Mouse (Mus musculus) intestine, postnatal 0 days (tissue): ENCODE results near the gene Sv2c. TPM values are rescaled to one million over a fixed set of nuclear protein-coding genes. Genes with fewer than 3 reads are reported as not detected.

Experiments
- ATAC-seq: fragments of 200-750 bp; cut with Nextera tagmentation; 2 replicates; pipeline ENCODE4 v1.8.0; 2017; ENCODE audit warnings: mild to moderate bottlenecking, moderate TSS enrichment, moderate library complexity
- H3K27ac ChIP-seq: fragments of 300-500 bp; sonication (generic); 2 replicates; pipeline ENCODE4 v1.5.1; 2014; ENCODE audit warnings: mild to moderate bottlenecking, low read depth, low read length, moderate library complexity
- H3K27me3 ChIP-seq: fragments of 300-500 bp; sonication (generic); replicated peaks from 2 replicates; pipeline ENCODE4 v1.6.1; 2014; ENCODE audit warnings: low read length, mixed read lengths; ENCODE audit not compliant: control insufficient read depth, insufficient read depth
- H3K36me3 ChIP-seq: fragments of 300-500 bp; sonication (generic); 2 replicates; pipeline ENCODE4 v1.6.1; 2014; ENCODE audit warnings: mild to moderate bottlenecking, moderate library complexity; ENCODE audit not compliant: control insufficient read depth, insufficient read depth
- H3K4me1 ChIP-seq: fragments of 300-500 bp; sonication (generic); replicated peaks from 2 replicates; pipeline ENCODE4 v1.6.1; 2014; ENCODE audit warnings: antibody characterized with exemption, low read length, mixed read lengths; ENCODE audit not compliant: control insufficient read depth, insufficient read depth
- H3K4me2 ChIP-seq: fragments of 300-500 bp; sonication (generic); replicated peaks from 2 replicates; pipeline ENCODE4 v1.6.1; 2014; ENCODE audit warnings: low read depth, mild to moderate bottlenecking, moderate library complexity
- H3K4me3 ChIP-seq: fragments of 300-500 bp; sonication (generic); 2 replicates; pipeline ENCODE4 v1.5.1; 2014; ENCODE audit warnings: low read depth, low read length
- H3K9ac ChIP-seq: fragments of 300-500 bp; sonication (generic); 2 replicates; pipeline ENCODE4 v1.6.1; 2014; ENCODE audit warnings: mild to moderate bottlenecking, low read depth, low read length
- H3K9me3 ChIP-seq: fragments of 300-500 bp; sonication (generic); 2 replicates; pipeline ENCODE4 v1.6.1; 2016; ENCODE audit warnings: mixed run types; ENCODE audit not compliant: control insufficient read depth
- CTCF ChIP-seq: sonication (generic); IDR thresholded peaks from 2 replicates; pipeline ENCODE4 v1.5.1; 2016; ENCODE audit warnings: low read depth, mild to moderate bottlenecking, control low read depth, antibody characterized with exemption, moderate library complexity
- WGBS: fragments of 180-500 bp; shearing (Covaris S2); extraction: QIAGEN DNeasy Blood & Tissue Kit; methylation state at CpG from one replicate; pipeline ENCODE4 v1.1.7; 2014; 5-methylcytosine and 5-hydroxymethylcytosine counted together
- polyA plus RNA-seq: library from polyadenylated mRNA; unstranded; fragments of >200 nt; fragmentation: Nextera tagmentation; extraction: Ambion mirVana; gene quantifications from 2 replicates; pipeline ENCODE4 v1.2.1, GENCODE M21; 2015

Gene Sv2c
- polyA plus RNA-seq, 1 experiment from 2014 or later: 1.3 TPM

GRCm38 (mm10) chr13:96166593-96166992 lies 34.2 kb upstream of the Sv2c start:
- Histone ChIP-seq H3K27ac (no peak overlapping the region), H3K9me3 (no peaks in the 10 kb centered on the region), H3K4me1 (no peaks in the 10 kb centered on the region), H3K4me3 (no peak overlapping the region), H3K4me2 (no peak overlapping the region), H3K27me3 (no peaks in the 10 kb centered on the region), H3K9ac (no peak overlapping the region), H3K36me3 (no peaks in the 10 kb centered on the region)
- WGBS: 64% methylated on average over 2 of the region's 2 CpGs
- no peak for ATAC-seq
- TF ChIP-seq CTCF: no peak

- Histone ChIP-seq H3K4me2 (peak overlapping the region; percentile 66), H3K27ac (no peak overlapping the region), H3K9ac (no peak overlapping the region), H3K9me3 (no peaks in the 10 kb centered on the region), H3K4me1 (no peaks in the 10 kb centered on the region), H3K36me3 (no peaks in the 10 kb centered on the region), H3K27me3 (peaks cover 66% of the 10 kb centered on the region), H3K4me3 (peak overlapping the region; percentile 33; the same call in 1 of the 2 replicates)
- no peak for TF ChIP-seq CTCF
- 4% methylated on average over 28 of the region's 28 CpGs for WGBS
- ATAC-seq: no peak
Measured at GRCm38 (mm10) chr13:96133363-96134100, 1.2 kb upstream of the Sv2c start.

GRCm38 (mm10) chr13:96132833-96133232 lies 456 bp upstream of the Sv2c start:
- Histone ChIP-seq H3K36me3 (no peaks in the 10 kb centered on the region), H3K27me3 (peaks cover 66% of the 10 kb centered on the region), H3K27ac (no peak overlapping the region), H3K4me1 (no peaks in the 10 kb centered on the region), H3K4me2 (peak overlapping the region; percentile 66), H3K4me3 (peak overlapping the region; percentile 33), H3K9me3 (no peaks in the 10 kb centered on the region), H3K9ac (no peak overlapping the region)
- under 1% methylated on average over 15 of the region's 15 CpGs for WGBS
- no peak for ATAC-seq
- TF ChIP-seq CTCF: no peak

- H3K27me3 ChIP-seq: peaks cover 66% of the 10 kb centered on the region
- no peaks in the 10 kb centered on the region for H3K36me3 ChIP-seq
- no peak for ATAC-seq
- no peak overlapping the region for H3K9ac ChIP-seq
- H3K4me2 ChIP-seq: peak overlapping the region; percentile 66
- H3K27ac ChIP-seq: no peak overlapping the region
- peak overlapping the region; percentile 33 for H3K4me3 ChIP-seq
- 1% methylated on average over 19 of the region's 19 CpGs for WGBS
- no peak for TF ChIP-seq CTCF
- no peaks in the 10 kb centered on the region for H3K9me3 ChIP-seq
- no peaks in the 10 kb centered on the region for H3K4me1 ChIP-seq
Measured at GRCm38 (mm10) chr13:96131911-96132310, 466 bp downstream of the Sv2c start.

- Histone ChIP-seq H3K4me3 (peak overlapping the region; percentile 25), H3K27me3 (peaks cover 62% of the 10 kb centered on the region), H3K4me1 (no peaks in the 10 kb centered on the region), H3K9ac (no peak overlapping the region), H3K4me2 (peak overlapping the region; percentile 66), H3K36me3 (no peaks in the 10 kb centered on the region), H3K27ac (no peak overlapping the region), H3K9me3 (no peaks in the 10 kb centered on the region)
- 1% methylated on average over 25 of the region's 30 CpGs for WGBS
- no peak for ATAC-seq
- TF ChIP-seq CTCF: no peak
Measured at GRCm38 (mm10) chr13:96131050-96131449, 1.3 kb downstream of the Sv2c start.

GRCm38 (mm10) chr13:96129081-96129480 lies 3.3 kb downstream of the Sv2c start:
- WGBS: 63% methylated on average over 3 of the region's 3 CpGs
- no peak for TF ChIP-seq CTCF
- Histone ChIP-seq H3K9me3 (no peaks in the 10 kb centered on the region), H3K4me2 (no peak overlapping the region), H3K9ac (no peak overlapping the region), H3K27me3 (peaks cover 49% of the 10 kb centered on the region), H3K4me1 (no peaks in the 10 kb centered on the region), H3K27ac (no peak overlapping the region), H3K4me3 (no peak overlapping the region), H3K36me3 (no peaks in the 10 kb centered on the region)
- ATAC-seq: no peak
